Mouse (Mus musculus): Measurements from ENCODE around the gene Tmc3.

Gene Tmc3

DNA sequence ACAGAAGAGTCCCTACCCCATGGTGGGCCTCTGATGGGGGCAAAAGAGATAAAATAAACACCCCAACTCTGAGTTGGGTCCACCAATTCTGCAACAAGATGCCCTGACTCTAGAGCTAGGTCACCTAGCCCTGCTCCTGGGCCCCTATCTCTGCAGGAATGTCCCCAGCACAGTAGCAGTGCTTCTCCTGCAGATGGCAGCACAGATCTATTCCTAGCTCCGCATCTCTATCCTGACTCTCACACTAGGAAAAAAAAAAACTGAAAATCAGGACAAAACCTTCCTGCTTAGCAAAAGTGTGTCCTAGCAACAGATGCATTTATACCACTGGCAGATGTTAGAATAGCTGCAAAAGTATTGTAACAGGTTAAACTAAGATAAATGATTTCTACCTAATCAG is 84.0 kb downstream of the Tmc3 start:
- DNase-seq (ENCODE audit: low spot score), result no peak

- DNase-seq (ENCODE audit: low spot score), result no peak
Measured at GRCm38 (mm10) chr7:83671573-83671972, 86.8 kb downstream of the Tmc3 start.

All from c-Kit-positive CD71-positive TER-119-positive erythroid progenitor cells, embryonic 14.5 days (primary cell).